Mouse (Mus musculus) left cerebral cortex, postnatal 36 days (tissue): ENCODE measurements around the gene Esp36. TPM values are rescaled to one million over a fixed set of nuclear protein-coding genes. Genes with fewer than 3 reads are reported as not detected.
"Not testable (repeated sequence)": the region's sequence is repeated elsewhere in the genome, so short reads cannot be mapped to it uniquely, and the experiment has no call there.

Experiments
- DNase-seq, 2 experiments: peaks; one replicate each; pipeline ENCODE4 v3.0.0; 2021 to 2022; ENCODE audit warnings: low spot score in 2 of 2, mixed read lengths in 1 of 2
- intact Hi-C: fragments of 180-260 bp; cut with DNase I; formaldehyde crosslinking; loops from one replicate; pipeline ENCODE4 v1.15.1; 2025
- total RNA-seq, 2 experiments: library from RNA; stranded (reverse); gene quantifications; 2 replicates each; pipeline ENCODE4 v1.2.3; 2021

The Esp36 gene
- total RNA-seq: not detected

DNA sequence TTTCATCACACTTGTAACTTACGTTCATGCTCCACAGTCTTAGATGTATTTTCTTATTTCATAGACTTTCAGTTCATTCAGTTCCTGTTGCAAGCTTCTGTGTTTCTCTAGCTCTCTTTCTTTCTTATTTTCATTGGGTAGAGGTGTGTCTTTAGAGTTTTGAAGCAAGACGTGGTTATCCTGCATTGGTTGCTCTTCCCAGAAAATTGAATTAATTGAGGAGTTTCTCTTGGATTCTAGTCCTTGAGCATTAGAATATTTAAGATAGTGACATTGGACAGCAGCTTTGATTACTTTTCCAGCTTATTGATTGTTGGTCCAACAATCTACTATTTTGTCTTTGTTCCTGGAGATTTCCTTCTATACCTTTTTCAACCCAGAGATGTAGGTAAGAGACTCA lies at the start of gene Esp36:
TSS of gene Esp36 (minus strand) at position 101 of the 400 bp plus-strand sequence.
- intact Hi-C loops: no loop called here
- DNase-seq: no peak

DNA sequence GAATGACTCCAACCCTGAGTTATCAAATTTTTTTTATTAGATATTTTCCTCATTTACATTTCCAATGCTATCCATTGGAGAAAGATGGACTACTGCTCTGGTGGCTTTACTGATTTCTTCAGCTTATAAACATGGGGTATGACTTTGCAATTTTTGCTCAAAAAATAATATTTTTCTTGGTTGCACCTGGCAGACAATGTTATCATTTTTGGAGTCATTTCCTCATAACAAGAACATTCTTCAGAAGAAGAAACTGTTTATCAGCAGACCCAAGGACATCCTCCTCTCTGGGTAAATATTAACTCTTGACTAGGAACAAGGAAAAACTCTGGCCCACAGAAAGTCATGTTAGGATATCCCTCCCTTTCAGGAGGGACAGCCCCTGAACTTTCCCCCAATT lies 36.2 kb upstream of the Esp36 start:
- DNase-seq, intact Hi-C loops: not testable (repeated sequence)

DNA sequence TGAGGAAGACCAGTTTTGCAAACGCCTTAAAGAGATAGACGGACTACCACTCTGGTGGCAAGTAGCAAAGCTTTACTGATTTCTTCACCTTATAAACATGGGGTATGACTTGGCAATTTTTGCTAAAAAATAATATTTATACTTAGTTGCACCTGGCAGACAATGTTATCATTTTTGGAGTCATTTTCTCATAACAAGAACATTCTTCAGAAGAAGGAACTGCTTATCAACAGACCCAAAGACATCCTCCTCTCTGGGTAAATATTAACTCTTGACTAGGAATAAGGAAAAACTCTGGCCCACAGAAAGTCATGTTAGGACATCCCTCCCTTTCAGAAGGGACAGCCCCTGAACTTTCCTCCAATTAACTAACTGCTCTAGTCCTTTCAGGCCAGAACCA lies 30.7 kb upstream of the Esp36 start:
- no peak for DNase-seq
- intact Hi-C loops: no loop called here

DNA sequence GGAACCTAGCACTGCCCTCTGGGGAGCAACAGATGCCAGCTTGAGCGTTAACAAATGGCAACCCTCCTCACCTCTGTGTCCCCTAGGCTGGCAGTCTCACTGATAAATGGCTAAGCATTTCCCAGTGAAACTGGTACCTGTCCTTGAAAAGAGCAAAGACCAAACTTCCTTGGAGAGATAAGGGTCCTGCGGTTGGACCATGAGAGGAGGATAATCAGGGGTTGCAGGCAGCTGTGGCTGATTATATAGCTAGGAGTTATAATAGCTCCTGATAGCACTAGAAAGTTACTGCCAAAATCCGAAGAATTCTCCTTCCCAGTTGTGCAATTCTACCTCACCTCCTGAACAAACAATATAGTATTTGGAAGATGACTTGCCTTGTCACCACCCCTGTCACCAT lies 13.8 kb downstream of the Esp36 start:
- intact Hi-C loops: no loop called here
- no peak for DNase-seq

DNA sequence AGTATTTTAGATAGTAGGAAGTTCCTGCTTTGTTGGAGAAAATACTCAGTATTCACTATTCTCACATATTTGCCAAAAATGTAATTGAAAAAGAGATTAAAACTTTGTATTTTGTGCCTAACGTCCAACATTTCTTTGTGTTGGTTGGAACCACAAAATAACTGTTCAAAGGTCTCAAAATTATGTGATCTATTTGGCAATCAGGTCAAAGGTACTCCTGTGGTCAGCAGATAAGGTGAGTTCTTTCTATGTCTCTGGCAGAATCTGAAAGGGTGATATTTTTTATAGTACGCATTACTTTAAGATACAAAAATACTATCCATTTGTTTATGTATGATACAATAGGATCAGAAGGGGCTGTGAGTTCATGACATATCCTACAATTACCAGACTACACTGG lies 28.2 kb downstream of the Esp36 start:
- intact Hi-C loops: no loop called here
- DNase-seq: no peak

Other genes starting within 250 kb of the Esp36 start
- gene Olfr134, start 248.8 kb downstream of the Esp36 start, total RNA-seq: not detected
- gene Olfr135, start 215.8 kb downstream of the Esp36 start, total RNA-seq: not detected
- gene Olfr138, start 159.2 kb downstream of the Esp36 start, total RNA-seq: not detected
- not detected for gene Olfr137, start 112.6 kb downstream of the Esp36 start, total RNA-seq
- not detected for gene Olfr136, start 90.4 kb downstream of the Esp36 start, total RNA-seq
- gene Esp34, start 134.0 kb upstream of the Esp36 start, total RNA-seq: not detected
- gene Esp31, start 219.3 kb upstream of the Esp36 start, total RNA-seq: not detected